Mouse (Mus musculus) stomach, postnatal 0 days (tissue): Measurements from ENCODE around the gene Pnpla7.

Source experiments
- CTCF ChIP-seq: IDR thresholded peaks from 2 replicates; pipeline ENCODE4 v1.5.1; 2016; ENCODE audit warnings: antibody characterized with exemption, low read depth, mild to moderate bottlenecking, moderate library complexity
- EP300 ChIP-seq: optimal IDR thresholded peaks from 2 replicates; pipeline ENCODE3; 2016; ENCODE audit warnings: antibody characterized with exemption

DNA sequence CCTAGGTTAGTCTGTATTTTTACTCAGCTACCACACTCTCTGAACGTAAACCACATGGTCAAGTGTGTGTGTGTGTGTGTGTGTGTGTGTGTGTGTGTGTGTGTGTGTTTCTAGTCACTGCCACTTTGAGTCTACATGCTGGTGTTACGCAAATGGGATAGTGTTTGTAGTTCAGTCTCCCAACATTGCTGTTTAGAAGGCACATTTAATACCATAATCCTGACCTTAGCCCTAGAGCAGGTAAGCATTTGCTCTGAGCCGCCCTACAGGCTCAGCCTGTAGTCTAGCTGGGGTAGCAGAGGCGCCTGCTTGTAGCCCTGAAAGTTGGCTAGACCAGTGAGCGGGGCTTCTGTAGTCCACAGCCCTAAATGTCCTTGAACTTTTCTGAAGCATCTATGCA is 87.7 kb downstream of the Pnpla7 start:
- TF ChIP-seq CTCF, result no peak
- TF ChIP-seq EP300, result no peak
